Mouse (Mus musculus): ENCODE measurements around the gene Hook2. TPM values are rescaled to one million over a fixed set of nuclear protein-coding genes. Genes with fewer than 3 reads are reported as not detected.

The Hook2 gene
- polyA plus RNA-seq, 1 experiment from 2014 or later = 9.1 TPM

- 3% methylated on average over 25 of the region's 25 CpGs for WGBS
- peaks cover 44% of the 10 kb centered on the region for H3K4me1 ChIP-seq (ENCODE audit: control insufficient read depth, insufficient read depth, low read length)
- H3K4me3 ChIP-seq (ENCODE audit: low read length) = peak overlapping the region; percentile 73
- H3K4me2 ChIP-seq (ENCODE audit: low read depth, low read length) = peak overlapping the region; percentile 97
- no peaks in the 10 kb centered on the region for H3K27me3 ChIP-seq (ENCODE audit: control insufficient read depth, insufficient read depth, low read length)
- peaks cover 7% of the 10 kb centered on the region for H3K36me3 ChIP-seq (ENCODE audit: control insufficient read depth, insufficient read depth)
- H3K9me3 ChIP-seq (replicated peaks; ENCODE audit: control insufficient read depth, low read length) = no peaks in the 10 kb centered on the region
- ATAC-seq (replicated peaks; ENCODE audit: extremely low read depth, insufficient read depth, low FRiP score) = no peak
- peak overlapping the region; percentile 90 for H3K9ac ChIP-seq (ENCODE audit: low read length)
- peak overlapping the region; percentile 94 for H3K27ac ChIP-seq (ENCODE audit: low read length)
Measured at GRCm38 (mm10) chr8:84976763-84977434, 13.5 kb upstream of the Hook2 start.

GRCm38 (mm10) chr8:84977435-84978247 is 12.8 kb upstream of the Hook2 start:
- Histone ChIP-seq H3K4me3 (ENCODE audit: low read length) (peak overlapping the region; percentile 73), H3K4me2 (ENCODE audit: low read depth, low read length) (peak overlapping the region; percentile 97), H3K27me3 (ENCODE audit: control insufficient read depth, insufficient read depth, low read length) (no peaks in the 10 kb centered on the region), H3K9ac (ENCODE audit: low read length) (peak overlapping the region; percentile 90), H3K4me1 (ENCODE audit: control insufficient read depth, insufficient read depth, low read length) (peaks cover 48% of the 10 kb centered on the region), H3K36me3 (ENCODE audit: control insufficient read depth, insufficient read depth) (peaks cover 7% of the 10 kb centered on the region), H3K9me3 (replicated peaks; ENCODE audit: control insufficient read depth, low read length) (no peaks in the 10 kb centered on the region), H3K27ac (ENCODE audit: low read length) (peak overlapping the region; percentile 94)
- under 1% methylated on average over 69 of the region's 70 CpGs for WGBS
- no peak for ATAC-seq (replicated peaks; ENCODE audit: extremely low read depth, insufficient read depth, low FRiP score)

- Histone ChIP-seq H3K4me1 (ENCODE audit: control insufficient read depth, insufficient read depth, low read length) (peaks cover 48% of the 10 kb centered on the region), H3K9ac (ENCODE audit: low read length) (peak within 1 kb of the TSS; percentile 90), H3K27ac (ENCODE audit: low read length) (peak within 1 kb of the TSS; percentile 94), H3K36me3 (ENCODE audit: control insufficient read depth, insufficient read depth) (peaks cover 7% of the 10 kb centered on the region; the same call in 1 of the 2 replicates), H3K9me3 (replicated peaks; ENCODE audit: control insufficient read depth, low read length) (no peaks in the 10 kb centered on the region), H3K4me3 (ENCODE audit: low read length) (peak within 1 kb of the TSS; percentile 73), H3K27me3 (ENCODE audit: control insufficient read depth, insufficient read depth, low read length) (no peaks in the 10 kb centered on the region), H3K4me2 (ENCODE audit: low read depth, low read length) (peak within 1 kb of the TSS; percentile 97)
- peak; percentile 58 for ATAC-seq (replicated peaks; ENCODE audit: extremely low read depth, insufficient read depth, low FRiP score)
- WGBS = 1% methylated on average over 63 of the region's 63 CpGs
Measured at GRCm38 (mm10) chr8:84978248-84978940, 12.0 kb upstream of the Hook2 start, which contains the start of gene Junb. Junb (minus strand) TSS chr8:84978718.

- Histone ChIP-seq H3K27me3 (ENCODE audit: control insufficient read depth, insufficient read depth, low read length) (no peaks in the 10 kb centered on the region), H3K36me3 (ENCODE audit: control insufficient read depth, insufficient read depth) (no peaks in the 10 kb centered on the region), H3K9ac (ENCODE audit: low read length) (peak overlapping the region; percentile 73), H3K9me3 (replicated peaks; ENCODE audit: control insufficient read depth, low read length) (no peaks in the 10 kb centered on the region), H3K27ac (ENCODE audit: low read length) (peak overlapping the region; percentile 94), H3K4me2 (ENCODE audit: low read depth, low read length) (peak overlapping the region; percentile 97), H3K4me1 (ENCODE audit: control insufficient read depth, insufficient read depth, low read length) (peaks cover 54% of the 10 kb centered on the region), H3K4me3 (ENCODE audit: low read length) (peak overlapping the region; percentile 73)
- peak; percentile 18 for ATAC-seq (replicated peaks; ENCODE audit: extremely low read depth, insufficient read depth, low FRiP score)
- WGBS = 3% methylated on average over 42 of the region's 42 CpGs
Measured at GRCm38 (mm10) chr8:84979599-84980421, 10.6 kb upstream of the Hook2 start.

GRCm38 (mm10) chr8:84980622-84981358 is 9.6 kb upstream of the Hook2 start:
- WGBS = 26% methylated on average over 11 of the region's 11 CpGs
- H3K4me3 ChIP-seq (ENCODE audit: low read length) = peak overlapping the region; percentile 73; the same call in 1 of the 2 replicates
- no peak for ATAC-seq (replicated peaks; ENCODE audit: extremely low read depth, insufficient read depth, low FRiP score)

GRCm38 (mm10) chr8:84981644-84982498 is 8.5 kb upstream of the Hook2 start:
- Histone ChIP-seq H3K9me3 (replicated peaks; ENCODE audit: control insufficient read depth, low read length) (no peaks in the 10 kb centered on the region), H3K9ac (ENCODE audit: low read length) (no peak overlapping the region), H3K27ac (ENCODE audit: low read length) (peak overlapping the region; percentile 80; the same call in 1 of the 2 replicates), H3K27me3 (ENCODE audit: control insufficient read depth, insufficient read depth, low read length) (no peaks in the 10 kb centered on the region), H3K4me3 (ENCODE audit: low read length) (no peak overlapping the region), H3K4me2 (ENCODE audit: low read depth, low read length) (no peak overlapping the region), H3K36me3 (ENCODE audit: control insufficient read depth, insufficient read depth) (no peaks in the 10 kb centered on the region), H3K4me1 (ENCODE audit: control insufficient read depth, insufficient read depth, low read length) (peaks cover 59% of the 10 kb centered on the region)
- ATAC-seq (replicated peaks; ENCODE audit: extremely low read depth, insufficient read depth, low FRiP score) = no peak
- WGBS = 71% methylated on average over 15 of the region's 15 CpGs

More at GRCm38 (mm10) chr8:84980622-84981358, 9.6 kb upstream of the Hook2 start:
- Histone ChIP-seq H3K36me3 (ENCODE audit: control insufficient read depth, insufficient read depth) (no peaks in the 10 kb centered on the region), H3K27ac (ENCODE audit: low read length) (peak overlapping the region; percentile 80), H3K4me2 (ENCODE audit: low read depth, low read length) (peak overlapping the region; percentile 97), H3K9ac (ENCODE audit: low read length) (peak overlapping the region; percentile 73), H3K9me3 (replicated peaks; ENCODE audit: control insufficient read depth, low read length) (no peaks in the 10 kb centered on the region), H3K4me1 (ENCODE audit: control insufficient read depth, insufficient read depth, low read length) (peaks cover 60% of the 10 kb centered on the region), H3K27me3 (ENCODE audit: control insufficient read depth, insufficient read depth, low read length) (no peaks in the 10 kb centered on the region)

- no peak for ATAC-seq (replicated peaks; ENCODE audit: extremely low read depth, insufficient read depth, low FRiP score)
- Histone ChIP-seq H3K4me2 (ENCODE audit: low read depth, low read length) (no peak overlapping the region), H3K9me3 (replicated peaks; ENCODE audit: control insufficient read depth, low read length) (no peaks in the 10 kb centered on the region), H3K9ac (ENCODE audit: low read length) (no peak overlapping the region), H3K4me1 (ENCODE audit: control insufficient read depth, insufficient read depth, low read length) (peaks cover 56% of the 10 kb centered on the region), H3K27ac (ENCODE audit: low read length) (0 out of 2 replicates have a peak overlapping the region, but pooled peaks have one; percentile 11), H3K4me3 (ENCODE audit: low read length) (no peak overlapping the region), H3K27me3 (ENCODE audit: control insufficient read depth, insufficient read depth, low read length) (no peaks in the 10 kb centered on the region), H3K36me3 (ENCODE audit: control insufficient read depth, insufficient read depth) (no peaks in the 10 kb centered on the region)
- 64% methylated on average over 3 of the region's 3 CpGs for WGBS
Measured at GRCm38 (mm10) chr8:84982499-84983011, 7.8 kb upstream of the Hook2 start.
